Mouse (Mus musculus) MEL-GATA-1-ER (cell line): Measurements from ENCODE around the gene Naa20.

Source experiments
- DNase-seq: peaks from one replicate; pipeline ENCODE4 v3.0.0-alpha.2; 2012; ENCODE audit warnings: low read depth; ENCODE audit errors: extremely low read depth

The Naa20 gene

GRCm38 (mm10) chr2:145901861-145902260 lies at the start of gene Naa20:
Gene Naa20 (plus strand): TSS chr2:145902099.
- no peak for DNase-seq

- DNase-seq: no peak
Measured at GRCm38 (mm10) chr2:145855831-145856230, 46.1 kb upstream of the Naa20 start.

- no peak for DNase-seq
Measured at GRCm38 (mm10) chr2:145857864-145858263, 44.0 kb upstream of the Naa20 start.

GRCm38 (mm10) chr2:145859442-145859931 lies 42.4 kb upstream of the Naa20 start:
- no peak for DNase-seq

DNA sequence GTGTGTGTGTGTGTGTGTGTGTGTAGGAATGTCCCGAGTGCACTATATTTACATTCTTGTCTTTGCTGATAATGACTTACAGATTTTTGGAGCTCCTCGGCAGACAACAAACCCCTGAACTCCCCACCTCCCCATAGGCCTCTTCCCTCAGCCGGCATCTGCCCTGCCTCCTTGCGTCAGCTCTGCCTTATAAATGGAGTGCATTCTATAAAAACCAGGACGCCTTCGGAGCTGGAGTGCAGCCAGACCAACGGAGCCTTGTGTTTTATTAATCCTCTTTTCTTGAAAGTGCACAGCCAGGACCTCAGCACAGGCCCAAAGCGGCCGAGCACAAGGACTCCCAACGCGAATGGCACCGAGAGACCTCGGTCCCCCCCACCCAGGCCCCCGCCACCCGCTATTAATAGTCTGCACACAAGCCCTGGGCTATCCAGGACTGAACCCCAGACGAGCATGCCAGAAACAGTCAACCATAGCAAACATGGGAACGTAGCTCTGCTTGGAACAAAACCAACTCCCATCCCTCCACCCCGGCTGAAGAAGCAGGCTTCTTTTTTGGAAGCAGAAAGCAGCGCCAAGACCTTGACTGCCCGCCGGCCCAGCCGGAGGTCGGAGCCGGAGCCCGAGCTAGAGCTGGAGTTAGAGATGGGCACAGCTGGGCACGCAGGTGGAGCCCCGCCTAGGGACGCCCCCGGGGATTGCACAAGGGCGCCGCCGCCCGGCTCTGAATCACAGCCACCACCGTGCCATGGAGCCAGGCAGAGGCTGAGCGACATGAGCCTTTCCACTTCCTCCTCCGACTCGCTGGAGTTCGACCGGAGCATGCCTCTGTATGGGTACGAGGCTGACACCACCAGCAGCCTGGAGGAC lies 41.7 kb upstream of the Naa20 start:
- no peak for DNase-seq

GRCm38 (mm10) chr2:145861193-145862123 lies 40.4 kb upstream of the Naa20 start:
- no peak for DNase-seq

GRCm38 (mm10) chr2:145862206-145862817 lies 39.6 kb upstream of the Naa20 start:
- DNase-seq: no peak

DNA sequence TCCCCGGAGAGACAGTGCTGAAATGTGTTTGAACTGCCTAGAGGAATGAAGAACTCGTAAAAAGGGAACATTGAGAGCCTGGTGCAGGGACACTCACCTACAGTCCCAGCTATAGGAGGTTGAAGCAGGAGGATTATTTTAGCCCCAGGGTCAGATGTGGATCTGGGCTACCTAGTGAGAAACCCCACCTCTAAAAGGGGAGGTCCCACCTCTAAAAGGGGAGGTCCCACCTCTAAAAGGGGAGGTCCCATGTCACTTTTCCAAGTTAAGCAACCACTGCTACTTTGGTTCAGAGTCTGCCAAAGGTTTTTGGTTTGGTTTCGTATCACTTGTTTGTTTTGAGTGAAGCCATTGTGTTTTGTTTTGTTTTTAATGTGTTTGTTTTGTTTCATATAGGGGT lies 36.6 kb upstream of the Naa20 start:
- no peak for DNase-seq

DNA sequence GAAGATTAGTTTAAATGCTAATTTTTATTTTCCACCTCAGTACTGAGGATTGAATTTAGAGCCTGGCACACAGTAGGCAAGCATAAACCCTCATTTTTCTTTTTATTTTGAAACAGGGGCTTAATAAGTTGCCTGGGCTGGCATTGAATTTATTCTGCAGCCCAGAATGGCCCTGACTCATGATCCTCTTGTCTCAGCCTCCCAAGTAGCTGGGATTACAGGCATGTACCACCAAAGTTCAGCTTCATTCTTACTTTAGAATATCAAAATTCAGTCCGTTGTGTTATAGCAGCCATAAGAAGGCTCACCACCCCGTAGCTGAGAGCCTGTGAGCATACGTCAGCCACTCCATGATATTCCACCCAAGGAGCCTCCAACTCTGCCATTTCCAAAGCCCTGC lies 35.7 kb upstream of the Naa20 start:
- no peak for DNase-seq

DNA sequence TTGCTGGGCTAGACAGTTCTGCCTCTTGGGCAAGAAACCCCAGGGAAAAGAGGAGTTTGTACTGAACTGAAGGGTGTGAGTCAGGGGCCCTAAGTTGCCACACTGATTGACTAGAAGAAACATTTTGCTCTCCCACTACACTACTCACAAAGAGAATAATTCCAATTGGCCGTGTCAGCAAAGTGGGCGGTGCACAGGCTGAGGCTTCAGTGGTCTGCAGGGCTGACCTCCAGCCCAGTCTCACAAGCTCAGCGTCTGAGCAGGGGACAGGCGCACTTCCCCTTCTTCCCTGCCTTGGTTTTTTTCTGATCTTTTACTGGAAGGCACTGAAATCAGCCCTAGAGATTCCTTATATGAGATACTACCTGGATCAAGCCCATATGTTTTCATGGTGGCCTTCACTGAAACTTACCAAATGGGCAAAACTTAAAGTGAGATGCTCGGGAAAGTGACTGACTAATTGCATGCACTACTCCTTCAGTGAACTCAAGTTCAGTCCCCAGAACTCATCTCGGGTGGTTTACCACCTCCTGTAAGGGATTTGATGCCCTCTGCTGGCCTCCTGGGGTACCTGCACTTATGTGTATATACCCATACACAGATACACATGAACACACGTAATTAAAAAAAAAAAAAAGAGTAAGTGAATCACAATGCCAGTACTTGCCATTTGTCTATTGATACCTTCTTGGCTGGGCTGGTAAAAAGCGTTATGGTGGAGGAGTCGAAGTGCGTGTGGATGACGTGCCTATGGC lies 35.0 kb upstream of the Naa20 start:
- no peak for DNase-seq

GRCm38 (mm10) chr2:145871308-145871707 lies 30.6 kb upstream of the Naa20 start:
- DNase-seq: no peak

DNA sequence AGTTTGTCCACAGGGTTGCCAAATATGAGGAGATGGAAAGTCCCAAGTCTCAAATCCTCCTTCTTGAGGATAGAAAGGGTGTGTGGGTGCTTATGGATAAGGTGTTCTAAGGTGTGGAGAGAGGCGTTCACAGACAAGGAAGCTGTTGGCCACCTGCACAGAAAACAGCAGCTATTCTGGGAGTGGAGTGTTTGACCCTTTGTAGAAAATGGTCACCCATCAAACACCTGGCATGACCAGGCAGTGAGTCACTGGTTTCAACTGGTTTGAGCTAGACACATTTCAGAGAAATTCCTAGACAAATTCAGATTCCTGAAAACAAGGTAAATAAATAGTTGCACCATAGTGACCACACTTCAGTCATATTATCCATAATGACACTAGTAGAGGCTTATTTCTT lies 29.8 kb upstream of the Naa20 start:
- no peak for DNase-seq

- DNase-seq: no peak
Measured at GRCm38 (mm10) chr2:145873953-145874352, 27.9 kb upstream of the Naa20 start.

GRCm38 (mm10) chr2:145874879-145875482 lies 26.9 kb upstream of the Naa20 start:
- no peak for DNase-seq

DNA sequence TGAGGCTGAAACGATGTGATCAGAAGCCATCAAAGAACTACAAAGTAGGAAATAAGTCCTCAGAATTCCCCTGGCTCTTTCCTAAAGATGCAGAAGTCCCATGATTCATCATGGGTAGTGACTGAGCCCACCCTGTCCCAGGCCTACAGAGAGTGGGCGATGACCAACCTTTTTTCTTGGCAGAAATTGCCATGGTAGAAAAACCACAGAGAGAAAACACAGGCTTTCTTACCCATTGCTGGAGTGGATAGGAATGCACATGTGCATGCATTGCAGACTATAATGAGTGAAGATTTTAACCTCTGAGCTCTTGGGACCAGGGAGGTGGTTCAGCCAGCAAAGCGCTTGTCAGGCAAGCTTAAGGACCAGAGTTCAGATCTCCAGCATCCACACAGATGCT lies 24.7 kb upstream of the Naa20 start:
- no peak for DNase-seq

DNA sequence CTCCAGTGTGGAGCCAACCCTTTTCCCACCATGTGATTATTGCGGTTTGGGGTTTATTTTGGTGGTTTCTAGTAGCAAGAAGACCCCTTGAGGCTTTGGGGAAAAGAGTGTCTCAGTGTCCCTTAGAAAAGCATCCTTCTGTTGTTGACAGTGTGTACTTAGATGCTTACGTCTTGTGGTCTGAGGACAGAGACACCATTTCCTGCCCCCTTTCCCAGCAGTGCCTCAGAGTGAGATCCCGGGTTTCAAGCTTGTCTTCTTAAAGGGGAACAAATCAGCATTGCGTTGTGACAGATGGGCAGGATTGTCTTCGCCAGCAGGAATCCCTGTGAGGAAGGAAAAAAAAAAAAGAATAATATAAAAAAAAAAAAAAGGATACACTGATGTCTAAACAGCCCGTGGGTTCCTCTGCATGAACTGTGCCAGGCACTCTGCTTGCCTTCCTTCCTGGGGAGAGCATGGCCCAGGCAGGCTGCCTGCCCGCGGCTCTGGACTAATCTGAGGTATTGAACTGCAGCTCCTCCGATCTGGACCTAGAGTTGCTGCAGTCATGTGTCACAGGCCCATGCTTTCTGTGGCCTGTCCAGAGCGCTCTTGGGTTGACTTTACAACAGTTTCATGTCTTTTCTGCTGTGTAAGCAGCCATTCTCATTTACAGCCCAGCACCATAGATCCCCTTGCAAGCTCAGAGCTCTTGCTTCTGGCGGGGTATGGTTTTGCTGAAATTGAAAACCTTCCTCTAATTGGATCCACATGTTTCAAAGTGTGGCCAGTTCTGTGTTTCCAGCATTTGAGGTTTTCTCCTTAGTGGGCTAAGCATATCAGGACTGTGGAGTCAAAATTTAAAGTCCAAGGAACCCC lies 20.8 kb upstream of the Naa20 start:
- no peak for DNase-seq

DNA sequence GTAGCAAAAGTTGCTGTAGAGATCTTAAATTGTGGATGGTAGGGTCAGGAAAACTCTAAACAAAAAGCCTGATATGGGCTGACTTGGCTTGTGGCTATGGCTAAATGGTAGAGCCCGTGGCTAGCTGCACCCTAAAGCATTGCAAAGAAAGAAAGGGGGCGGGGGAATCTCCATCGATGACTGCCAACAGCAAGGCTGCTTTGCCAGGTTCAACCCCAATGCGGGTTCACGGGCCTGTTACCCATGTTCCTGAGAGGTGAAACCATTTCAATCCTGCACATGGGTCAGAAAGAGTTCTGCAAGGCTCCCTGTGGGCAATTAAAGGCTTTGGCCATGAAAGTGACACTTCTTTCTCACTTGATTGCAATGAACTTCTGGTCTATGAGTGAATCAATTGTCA lies 20.0 kb upstream of the Naa20 start:
- no peak for DNase-seq

DNA sequence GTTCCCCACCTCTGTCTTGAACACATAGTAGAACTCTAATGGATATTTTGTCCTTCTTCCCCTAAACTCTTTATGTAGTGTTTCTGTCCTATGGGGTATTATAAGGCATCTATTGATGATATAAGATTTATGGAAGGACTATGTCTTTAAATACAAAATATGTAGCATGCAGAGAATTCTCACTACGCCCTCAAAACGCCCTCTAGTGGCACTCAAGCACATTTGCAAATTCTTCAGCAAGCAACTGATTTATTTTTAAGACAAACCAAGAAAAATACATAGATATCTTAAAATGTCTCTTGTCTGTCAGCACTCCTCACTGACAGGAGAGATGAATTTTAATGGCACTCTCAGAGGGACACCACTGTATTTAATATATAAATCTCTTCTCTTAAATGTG lies 19.5 kb upstream of the Naa20 start:
- DNase-seq: no peak

GRCm38 (mm10) chr2:145884036-145884912 lies 17.6 kb upstream of the Naa20 start:
- DNase-seq: no peak
